Mouse (Mus musculus): Measurements from ENCODE around the gene Bglap. TPM values are rescaled to one million over a fixed set of nuclear protein-coding genes. Genes with fewer than 3 reads are reported as not detected.

Gene Bglap
- polyA plus RNA-seq (2015; fragmentation: Nextera tagmentation; extraction: Ambion mirVana): 0.49 TPM in 1 of 2 replicates, not detected in the other

GRCm38 (mm10) chr3:88384364-88384763 is at the start of gene Bglap:
TSS of gene Bglap (minus strand) at chr3:88384464.

DNA sequence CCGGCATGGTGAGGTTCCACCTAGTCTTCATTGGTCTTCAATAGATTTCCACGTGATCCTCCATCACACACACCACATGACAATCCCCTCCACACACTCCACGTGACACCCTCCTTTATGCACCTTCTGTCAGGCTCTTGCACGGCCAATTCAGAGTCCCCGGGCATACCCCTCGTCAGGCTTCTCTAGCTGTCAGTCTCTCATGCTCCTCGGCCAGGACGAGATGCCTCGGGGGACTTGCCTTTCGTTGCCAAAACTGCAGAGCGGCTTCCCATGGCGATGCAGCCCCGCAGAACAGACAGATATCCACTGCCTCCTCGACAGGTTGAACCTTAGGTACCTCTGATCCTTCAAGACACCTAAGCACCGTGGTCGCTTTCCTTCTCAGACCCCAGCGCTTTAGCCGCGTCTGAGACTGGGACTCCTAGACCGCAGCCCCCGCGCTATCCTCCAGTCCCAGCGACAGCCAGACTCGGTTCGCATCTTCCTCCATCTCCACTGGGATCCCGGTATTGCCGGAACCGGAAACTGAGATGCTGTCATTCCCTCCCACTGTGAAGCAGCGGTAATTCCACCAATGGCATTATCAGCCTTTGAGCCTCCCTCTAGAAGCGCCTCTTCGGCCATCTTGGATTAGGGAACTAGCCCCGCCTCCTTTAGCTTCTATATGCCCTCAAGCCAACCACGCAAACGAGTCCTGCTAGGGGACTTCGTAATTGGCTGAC is 40.5 kb upstream of the Bglap start, which contains the start of gene Slc25a44:
Gene Slc25a44, minus strand, starts transcription at position 535 of the 725 bp plus-strand sequence.

DNA sequence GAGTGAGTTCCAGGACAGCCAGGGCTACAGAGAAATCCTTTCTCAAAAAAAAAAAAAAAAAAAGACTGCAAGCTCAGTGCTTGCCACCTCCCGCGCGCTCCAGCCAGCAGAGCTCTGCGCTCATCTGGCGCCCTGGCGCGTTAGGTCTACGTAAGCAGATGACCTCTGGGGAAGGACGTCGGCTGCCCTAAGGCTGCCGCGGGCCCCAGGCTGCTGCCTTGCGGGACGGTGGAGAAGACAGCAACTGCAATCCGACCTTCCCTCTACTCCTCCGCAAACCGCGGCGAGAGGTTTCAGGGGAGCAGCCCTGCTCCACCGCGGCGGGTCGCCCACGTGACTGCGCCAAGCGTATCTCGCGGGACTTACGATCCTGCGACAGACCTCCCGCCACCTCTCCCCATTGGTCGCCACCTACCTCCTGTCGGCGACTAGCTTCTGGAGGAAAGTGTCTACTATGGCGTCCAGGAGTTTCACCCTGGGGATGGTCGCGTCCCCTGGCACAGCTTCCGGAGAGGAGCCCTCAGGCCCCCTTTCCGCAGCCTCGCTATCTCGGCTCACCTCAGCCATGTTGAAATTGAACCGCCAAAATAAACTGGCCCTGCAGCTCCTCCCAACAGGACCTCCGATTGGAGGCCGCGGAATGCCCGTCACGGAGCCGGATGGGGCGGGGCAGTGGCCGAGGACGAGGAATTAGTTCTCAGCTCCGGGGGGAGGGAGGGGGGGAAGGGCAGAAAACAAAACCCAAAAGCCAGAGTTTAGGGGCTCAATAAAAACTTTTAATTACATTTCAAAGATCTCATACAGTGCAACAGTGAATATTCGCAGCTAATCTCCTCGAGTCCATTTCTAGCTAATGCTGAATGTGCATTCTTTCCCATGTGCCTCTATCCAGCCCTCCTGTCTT is 25.7 kb upstream of the Bglap start, which contains the start of gene Pmf1:
Gene Pmf1, minus strand, starts transcription at position 591 of the 904 bp plus-strand sequence.

DNA sequence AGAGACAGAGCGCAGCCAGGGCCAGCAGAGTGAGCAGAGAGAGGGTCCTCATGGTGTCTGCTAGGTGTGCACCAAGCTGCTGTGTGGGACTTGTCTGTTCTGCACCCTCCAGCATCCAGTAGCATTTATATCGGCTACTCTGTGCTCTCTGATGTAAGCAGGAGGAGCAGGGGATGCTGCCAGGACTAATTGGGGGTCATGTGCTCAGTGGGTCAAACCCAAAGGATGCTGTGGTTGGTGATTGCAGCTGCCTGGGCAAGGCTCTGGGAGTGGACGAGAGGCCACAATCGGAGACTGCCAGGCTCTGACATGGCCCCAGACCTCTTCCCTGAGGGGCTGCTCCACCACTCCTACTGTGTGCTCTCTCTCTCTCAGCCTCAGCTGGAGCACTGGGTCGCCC is 5.7 kb downstream of the Bglap start, which contains the start of gene Bglap2:
Gene Bglap2, minus strand, starts transcription at position 101 of the 400 bp plus-strand sequence.

DNA sequence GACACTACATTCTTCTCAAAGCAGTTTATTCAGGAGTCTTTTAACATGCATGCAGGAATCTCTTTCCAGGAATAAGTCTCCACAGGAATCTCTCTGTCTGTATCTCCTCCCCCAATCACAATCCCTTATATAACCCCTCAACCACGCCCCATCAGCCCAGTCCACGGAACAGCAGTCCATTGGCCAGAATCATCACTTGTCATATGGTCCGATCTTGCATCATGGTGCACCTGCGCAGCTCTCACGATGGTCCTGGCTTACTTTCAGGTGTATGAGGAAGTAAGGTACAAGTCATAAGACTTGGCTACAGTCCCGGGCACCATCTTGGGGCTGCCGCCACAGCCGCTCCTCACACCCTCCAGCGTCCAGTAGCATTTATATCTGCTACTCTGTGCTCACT is 11.6 kb downstream of the Bglap start, which contains the start of gene Bglap3:
Gene Bglap3, minus strand, starts transcription at position 101 of the 400 bp plus-strand sequence.

GRCm38 (mm10) chr3:88364337-88364736 is 19.9 kb downstream of the Bglap start, which contains the start of gene Paqr6:
TSS of gene Paqr6 (plus strand) at chr3:88364584.

DNA sequence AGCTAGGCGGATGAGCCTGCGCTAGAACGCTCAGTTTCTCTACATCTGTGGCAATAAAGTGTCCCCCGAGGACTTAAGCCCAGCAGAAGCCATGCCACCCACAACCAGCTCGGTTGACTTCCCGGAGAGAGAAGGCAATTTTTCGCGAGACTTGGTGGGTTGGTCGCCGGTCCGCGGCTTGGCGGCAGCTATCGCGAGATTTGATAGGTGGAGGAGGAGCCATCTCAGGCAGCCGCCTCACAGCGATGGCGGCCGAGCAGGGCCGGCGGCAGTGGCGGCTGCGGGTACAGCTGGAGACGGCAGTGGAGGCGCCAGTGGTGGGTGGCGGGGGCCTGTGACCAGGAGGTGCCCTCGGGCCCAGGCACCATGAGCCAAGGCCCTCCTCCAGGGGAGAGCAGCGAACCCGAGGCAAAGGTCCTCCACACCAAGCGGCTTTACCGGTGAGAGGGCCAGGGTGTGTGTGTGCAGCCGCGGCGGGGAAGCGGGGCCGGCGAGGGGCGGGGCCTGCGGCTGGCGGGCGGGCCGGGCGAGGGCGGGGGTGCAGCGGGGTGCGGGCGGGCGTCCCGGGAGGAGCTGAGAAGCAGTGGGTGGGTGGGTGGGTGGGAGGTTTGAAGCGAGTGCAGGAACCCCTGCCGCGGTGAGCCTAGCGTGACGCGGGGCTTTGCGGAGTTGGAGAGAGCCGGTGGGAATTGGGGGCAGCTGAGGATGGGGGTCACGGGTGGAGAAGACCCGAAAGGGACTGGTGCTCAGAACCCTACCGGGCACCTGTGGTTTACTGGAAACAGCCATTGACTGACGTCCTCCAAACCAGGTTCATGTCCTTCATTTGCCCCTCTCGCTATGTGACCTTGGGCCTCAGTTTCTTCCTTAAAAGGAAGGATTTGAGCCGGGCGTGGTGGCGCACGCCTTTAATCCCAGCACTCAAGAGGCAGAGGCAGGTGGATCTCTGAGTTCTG is 47.9 kb downstream of the Bglap start, which contains the start of the genes Tmem79 and Smg5:
Gene Tmem79, minus strand, starts transcription at position 91 of the 956 bp plus-strand sequence.
Gene Smg5, plus strand, starts transcription at position 203 of the 956 bp plus-strand sequence.

Other genes with a start within 250 kb of the Bglap start
- gene Mef2d, start 242.1 kb downstream of the Bglap start, polyA plus RNA-seq (2015; fragmentation: Nextera tagmentation; extraction: Ambion mirVana): 15.1 and 16.4 TPM in 2 replicates
- gene Rhbg, start 129.8 kb downstream of the Bglap start, polyA plus RNA-seq (2015; fragmentation: Nextera tagmentation; extraction: Ambion mirVana): 1.3 and 2.0 TPM in 2 replicates
- 0.20 and 0.99 TPM in 2 replicates for gene Gm38392, start 97.3 kb downstream of the Bglap start, polyA plus RNA-seq (2015; fragmentation: Nextera tagmentation; extraction: Ambion mirVana)
- gene Tsacc, start 87.5 kb downstream of the Bglap start, polyA plus RNA-seq (2015; fragmentation: Nextera tagmentation; extraction: Ambion mirVana): 9.2 and 10.0 TPM in 2 replicates
- gene Cct3, start 87.3 kb downstream of the Bglap start, polyA plus RNA-seq (2015; fragmentation: Nextera tagmentation; extraction: Ambion mirVana): 308 and 322 TPM in 2 replicates
- gene Glmp, start 59.4 kb downstream of the Bglap start, polyA plus RNA-seq (2015; fragmentation: Nextera tagmentation; extraction: Ambion mirVana): 157 and 169 TPM in 2 replicates
- gene Tmem79, start 48.3 kb downstream of the Bglap start, polyA plus RNA-seq (2015; fragmentation: Nextera tagmentation; extraction: Ambion mirVana): 29.9 and 30.1 TPM in 2 replicates
- gene Smg5, start 48.2 kb downstream of the Bglap start, polyA plus RNA-seq (2015; fragmentation: Nextera tagmentation; extraction: Ambion mirVana): 25.6 and 28.1 TPM in 2 replicates
- 45.2 and 47.2 TPM in 2 replicates for gene Paqr6, start 19.9 kb downstream of the Bglap start, polyA plus RNA-seq (2015; fragmentation: Nextera tagmentation; extraction: Ambion mirVana)
- 1.2 and 1.5 TPM in 2 replicates for gene Bglap3, start 11.7 kb downstream of the Bglap start, polyA plus RNA-seq (2015; fragmentation: Nextera tagmentation; extraction: Ambion mirVana)
- gene Bglap2, start 5.8 kb downstream of the Bglap start, polyA plus RNA-seq (2015; fragmentation: Nextera tagmentation; extraction: Ambion mirVana): 4.9 and 8.9 TPM in 2 replicates
- gene Pmf1, start 25.9 kb upstream of the Bglap start, polyA plus RNA-seq (2015; fragmentation: Nextera tagmentation; extraction: Ambion mirVana): 45.0 and 46.8 TPM in 2 replicates
- 10.1 TPM in 2 replicates for gene Slc25a44, start 40.7 kb upstream of the Bglap start, polyA plus RNA-seq (2015; fragmentation: Nextera tagmentation; extraction: Ambion mirVana)
- 17.7 and 20.0 TPM in 2 replicates for gene Sema4a, start 76.7 kb upstream of the Bglap start, polyA plus RNA-seq (2015; fragmentation: Nextera tagmentation; extraction: Ambion mirVana)
- gene Lmna, start 125.5 kb upstream of the Bglap start, polyA plus RNA-seq (2015; fragmentation: Nextera tagmentation; extraction: Ambion mirVana): 294 and 327 TPM in 2 replicates
- 2.1 TPM in 2 replicates for gene Mex3a, start 147.9 kb upstream of the Bglap start, polyA plus RNA-seq (2015; fragmentation: Nextera tagmentation; extraction: Ambion mirVana)
- gene Rab25, start 163.8 kb upstream of the Bglap start, polyA plus RNA-seq (2015; fragmentation: Nextera tagmentation; extraction: Ambion mirVana): 90.9 and 91.9 TPM in 2 replicates
- 127 and 138 TPM in 2 replicates for gene Lamtor2, start 168.6 kb upstream of the Bglap start, polyA plus RNA-seq (2015; fragmentation: Nextera tagmentation; extraction: Ambion mirVana)
- gene Ubqln4, start 169.3 kb upstream of the Bglap start, polyA plus RNA-seq (2015; fragmentation: Nextera tagmentation; extraction: Ambion mirVana): 14.4 and 16.4 TPM in 2 replicates
- 191 and 192 TPM in 2 replicates for gene Ssr2, start 191.4 kb upstream of the Bglap start, polyA plus RNA-seq (2015; fragmentation: Nextera tagmentation; extraction: Ambion mirVana)
- gene Arhgef2, start 221.5 kb upstream of the Bglap start, polyA plus RNA-seq (2015; fragmentation: Nextera tagmentation; extraction: Ambion mirVana): 30.4 and 30.5 TPM in 2 replicates

Measured in urinary bladder, postnatal 0 days (tissue).